Mouse (Mus musculus) embryo, embryonic 10.5 days (tissue): ENCODE results near the gene Mars2.
A peak's percentile ranks its signal among the peaks of the same experiment; 100 is the strongest.

ENCODE experiments used
- DNase-seq: peaks from one replicate; pipeline ENCODE4 v3.0.0-alpha.2; 2015; ENCODE audit warnings: low spot score

Gene Mars2

GRCm38 (mm10) chr1:55221352-55221751 lies 15.6 kb upstream of the Mars2 start:
- DNase-seq: no peak

GRCm38 (mm10) chr1:55223026-55223425 lies 14.0 kb upstream of the Mars2 start:
- no peak for DNase-seq

DNA sequence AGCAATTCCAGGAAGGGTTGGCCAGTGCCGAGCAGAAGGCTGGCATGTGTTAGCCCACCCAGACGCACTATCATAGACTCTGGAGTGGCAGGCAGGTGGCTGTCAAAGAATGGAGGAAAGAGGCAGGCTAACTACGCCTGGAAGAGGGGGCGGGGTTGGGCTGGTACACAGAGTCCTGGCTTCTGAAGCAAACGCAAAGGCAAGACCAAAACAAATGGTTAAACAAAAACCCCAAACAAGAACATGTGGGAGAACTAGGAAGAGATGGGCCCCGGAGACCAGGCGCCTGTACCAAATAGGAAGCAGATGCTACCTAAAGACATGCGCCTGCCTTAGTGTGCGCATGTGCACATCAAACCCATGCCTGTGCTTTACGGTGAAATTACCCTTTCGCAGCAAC lies 12.9 kb upstream of the Mars2 start:
- DNase-seq: peak; percentile 43

- peak; percentile 57 for DNase-seq
Observed at GRCm38 (mm10) chr1:55225398-55225797, 11.6 kb upstream of the Mars2 start.

GRCm38 (mm10) chr1:55226011-55226857 lies 10.7 kb upstream of the Mars2 start, which contains the start of gene Rftn2:
Rftn2 (minus strand) TSS chr1:55226782.
- peak; percentile 72 for DNase-seq

DNA sequence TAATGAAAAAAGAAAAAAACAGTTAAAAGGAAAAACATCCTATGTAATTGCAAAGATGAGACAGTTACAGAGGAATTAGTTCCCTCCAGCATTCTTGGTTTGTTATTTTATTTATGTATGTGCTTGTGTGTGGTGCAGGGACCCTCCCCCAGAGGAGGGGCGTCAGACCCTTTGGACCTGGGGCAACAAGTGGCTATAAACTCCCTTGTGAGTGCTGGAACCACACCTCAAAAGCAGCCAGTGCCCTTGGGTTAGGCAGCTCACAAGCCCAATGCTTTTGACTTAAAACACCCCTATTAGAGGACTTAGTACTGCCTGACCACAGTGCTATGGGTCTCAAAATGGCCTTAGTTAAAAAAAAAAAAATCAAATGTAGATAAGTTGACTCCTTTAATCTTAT lies 9.6 kb upstream of the Mars2 start:
- DNase-seq: no peak

DNA sequence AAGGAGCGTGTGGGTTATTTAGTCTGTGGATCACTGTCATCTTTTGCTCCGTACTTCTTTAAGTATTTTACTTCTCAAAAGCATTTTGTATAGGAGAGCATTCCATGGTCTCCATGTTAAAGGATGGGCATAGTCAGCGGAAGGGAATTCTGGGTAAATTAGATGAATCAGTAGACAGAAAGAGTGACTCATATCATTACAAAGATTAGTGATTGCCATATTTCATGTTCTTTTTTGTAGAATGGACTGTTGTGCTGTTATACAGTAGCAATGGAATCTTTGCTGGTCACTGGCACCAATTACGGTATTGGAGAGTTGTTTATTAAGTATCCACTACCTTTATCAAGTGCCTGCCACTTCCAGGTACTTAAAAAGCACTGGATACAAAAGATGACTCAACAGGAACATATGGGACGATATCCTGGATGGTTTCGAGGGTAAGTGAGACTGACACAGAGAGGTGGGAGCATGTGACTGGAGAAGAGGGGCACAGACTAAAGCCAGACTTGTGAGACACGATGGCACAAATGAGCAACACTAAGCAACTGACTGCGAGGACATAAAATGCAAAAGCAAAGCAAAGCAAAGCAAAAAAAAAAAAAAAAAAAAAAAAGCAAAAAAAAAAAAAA lies 8.6 kb upstream of the Mars2 start:
- no peak for DNase-seq

DNA sequence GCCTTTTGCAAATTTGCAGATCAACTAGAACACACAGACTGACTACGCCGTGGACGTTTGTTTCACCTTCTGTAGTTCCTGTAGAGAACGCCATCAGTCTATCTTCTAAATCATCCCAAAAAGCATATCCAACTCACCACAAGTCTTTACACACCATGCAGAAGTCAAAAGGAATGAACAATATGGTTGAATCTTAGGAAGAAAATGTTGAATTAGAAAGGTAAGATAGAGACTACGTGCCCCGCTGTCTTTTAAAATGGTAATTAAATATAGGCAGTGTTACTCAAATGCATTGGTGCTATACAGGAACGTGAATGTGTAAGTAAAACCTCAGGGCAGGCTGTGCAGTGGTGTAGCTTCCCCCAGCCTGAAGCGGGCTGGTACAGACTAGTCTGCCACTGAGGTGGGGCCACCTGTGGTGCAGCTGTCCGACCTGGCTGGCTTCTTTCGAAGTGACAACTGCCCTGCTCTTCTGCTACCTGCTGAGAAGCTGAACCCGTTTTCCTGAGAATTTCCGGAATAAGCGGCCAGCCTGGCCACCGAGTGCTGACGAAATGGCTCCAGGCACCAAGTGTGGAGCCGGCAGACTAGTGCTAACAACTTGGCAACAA lies 2.0 kb upstream of the Mars2 start:
- DNase-seq: no peak

DNA sequence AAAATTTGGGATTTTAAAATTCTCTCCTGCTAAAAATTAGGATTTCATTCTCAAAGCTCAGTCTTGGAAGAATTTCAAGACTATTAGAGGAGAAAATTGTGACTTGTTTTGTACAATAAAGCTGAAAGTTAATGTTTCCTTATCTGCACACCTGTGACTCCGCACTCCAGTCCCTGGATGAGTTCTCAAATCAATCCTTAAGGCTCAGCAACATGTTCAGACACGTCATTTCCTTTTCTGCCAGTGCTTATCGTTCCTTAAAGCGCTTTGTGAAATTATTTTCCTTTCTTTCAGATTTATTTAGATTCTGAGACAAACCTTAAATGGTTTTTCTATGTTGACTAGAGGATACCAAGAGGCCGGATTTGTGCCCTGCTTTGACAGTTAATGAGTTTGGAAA lies 490 bp upstream of the Mars2 start:
- no peak for DNase-seq

DNA sequence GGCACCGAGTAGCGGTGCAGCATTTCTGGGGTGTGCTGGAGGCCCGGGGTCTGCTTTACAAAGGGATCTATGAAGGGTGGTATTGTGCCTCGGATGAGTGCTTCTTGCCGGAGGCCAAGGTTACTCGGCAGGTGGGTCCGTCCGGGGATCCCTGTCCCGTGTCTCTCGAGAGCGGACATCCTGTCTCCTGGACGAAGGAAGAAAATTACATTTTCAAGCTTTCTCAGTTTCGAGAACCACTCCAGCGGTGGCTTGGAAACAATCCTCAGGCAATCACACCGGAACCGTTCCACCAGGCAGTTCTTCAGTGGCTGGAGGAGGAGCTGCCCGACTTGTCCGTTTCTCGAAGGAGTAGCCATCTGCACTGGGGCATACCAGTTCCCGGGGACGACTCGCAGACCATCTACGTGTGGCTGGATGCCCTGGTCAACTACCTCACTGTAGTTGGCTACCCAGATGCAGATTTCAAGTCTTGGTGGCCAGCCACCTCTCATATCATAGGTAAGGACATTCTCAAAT lies 725 bp downstream of the Mars2 start:
- DNase-seq: peak; percentile 42

DNA sequence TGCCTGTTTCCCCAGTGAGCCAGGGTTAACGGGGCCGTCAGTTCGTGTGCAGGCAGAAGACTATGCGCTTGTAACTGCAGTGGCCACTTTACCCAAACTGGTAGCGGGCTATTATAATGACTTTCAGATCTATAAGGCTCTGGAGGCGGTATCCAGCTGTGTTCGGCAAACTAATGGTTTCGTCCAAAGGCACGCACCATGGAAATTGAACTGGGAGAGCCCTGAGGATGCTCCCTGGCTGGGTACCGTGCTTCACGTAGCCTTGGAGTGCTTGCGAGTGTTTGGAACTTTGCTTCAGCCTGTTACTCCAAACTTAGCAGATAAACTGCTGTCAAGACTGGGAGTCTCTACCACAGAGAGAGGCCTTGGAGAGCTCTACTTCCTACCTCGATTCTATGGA lies 1.5 kb downstream of the Mars2 start:
- peak; percentile 5 for DNase-seq

- DNase-seq: peak; percentile 91
Observed at GRCm38 (mm10) chr1:55239237-55239636, 2.3 kb downstream of the Mars2 start.

- no peak for DNase-seq
Observed at GRCm38 (mm10) chr1:55246374-55246773, 9.4 kb downstream of the Mars2 start.

GRCm38 (mm10) chr1:55264385-55264784 lies 27.4 kb downstream of the Mars2 start:
- DNase-seq: no peak

- DNase-seq: no peak
Observed at GRCm38 (mm10) chr1:55265447-55265846, 28.5 kb downstream of the Mars2 start.

GRCm38 (mm10) chr1:55279081-55279480 lies 42.1 kb downstream of the Mars2 start:
- DNase-seq: no peak
